Mouse (Mus musculus) common myeloid progenitor, adult 5-6 weeks (primary cell): ENCODE results near the gene Vegfb. TPM values are rescaled to one million over a fixed set of nuclear protein-coding genes. Genes with fewer than 3 reads are reported as not detected.
A peak's percentile ranks its signal among the peaks of the same experiment; 100 is the strongest.

Experiments
- ATAC-seq: replicated peaks from 2 replicates; pipeline ENCODE4 v1.8.0; 2016; ENCODE audit warnings: low read depth, mild to moderate bottlenecking, moderate TSS enrichment, inconsistent platforms; ENCODE audit not compliant: poor library complexity, severe bottlenecking
- total RNA-seq: library from RNA; stranded (forward); fragments of 200-1000, 187-1606 nt; gene quantifications from 2 replicates; pipeline ENCODE4 v1.2.3, GENCODE M21; 2017

Gene Vegfb
- total RNA-seq, 1 experiment from 2014 or later: 16.6 TPM

GRCm38 (mm10) chr19:6974211-6975205, 12.9 kb downstream of the Vegfb start, which contains the start of gene Ppp1r14b:
Gene Ppp1r14b (plus strand): TSS chr19:6974968.
- peak; percentile 69 for ATAC-seq

- no peak for ATAC-seq
Measured at GRCm38 (mm10) chr19:6973581-6974190, 13.8 kb downstream of the Vegfb start.

DNA sequence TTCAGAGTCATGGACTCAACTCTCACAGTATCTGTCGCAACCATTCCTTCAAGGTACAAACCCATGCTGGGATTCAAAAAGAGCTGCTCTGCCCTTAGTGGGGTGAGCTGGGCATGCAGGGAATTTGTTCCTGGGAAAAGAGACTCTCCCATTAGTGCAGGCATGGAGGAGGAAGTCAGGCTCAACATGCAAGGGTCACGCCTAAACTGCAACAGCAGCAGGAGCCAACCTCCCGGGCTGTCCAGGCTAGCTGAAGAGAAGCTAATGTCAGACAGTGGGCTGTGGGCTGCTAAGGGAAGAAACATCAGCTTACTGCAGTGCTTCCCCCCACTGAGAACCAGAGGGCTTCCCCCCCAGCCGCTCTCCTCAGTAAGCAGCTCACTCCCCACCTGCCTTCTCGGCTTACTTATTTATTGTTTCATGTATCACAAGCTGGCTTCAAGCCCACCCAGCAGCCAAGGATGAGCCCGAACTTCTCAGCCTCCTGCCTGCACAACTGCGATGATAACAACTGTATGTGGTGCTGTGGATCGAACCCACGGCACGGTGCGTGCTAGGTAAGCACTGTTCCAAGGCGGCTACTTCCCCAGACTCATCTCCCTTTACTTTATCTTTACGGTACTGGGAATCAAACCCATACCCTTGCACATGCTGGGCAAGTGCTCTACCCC, 15.1 kb downstream of the Vegfb start:
- no peak for ATAC-seq

- ATAC-seq: no peak
Measured at GRCm38 (mm10) chr19:6971644-6972043, 15.8 kb downstream of the Vegfb start.

- ATAC-seq: no peak
Measured at GRCm38 (mm10) chr19:6970460-6971085, 16.9 kb downstream of the Vegfb start.

DNA sequence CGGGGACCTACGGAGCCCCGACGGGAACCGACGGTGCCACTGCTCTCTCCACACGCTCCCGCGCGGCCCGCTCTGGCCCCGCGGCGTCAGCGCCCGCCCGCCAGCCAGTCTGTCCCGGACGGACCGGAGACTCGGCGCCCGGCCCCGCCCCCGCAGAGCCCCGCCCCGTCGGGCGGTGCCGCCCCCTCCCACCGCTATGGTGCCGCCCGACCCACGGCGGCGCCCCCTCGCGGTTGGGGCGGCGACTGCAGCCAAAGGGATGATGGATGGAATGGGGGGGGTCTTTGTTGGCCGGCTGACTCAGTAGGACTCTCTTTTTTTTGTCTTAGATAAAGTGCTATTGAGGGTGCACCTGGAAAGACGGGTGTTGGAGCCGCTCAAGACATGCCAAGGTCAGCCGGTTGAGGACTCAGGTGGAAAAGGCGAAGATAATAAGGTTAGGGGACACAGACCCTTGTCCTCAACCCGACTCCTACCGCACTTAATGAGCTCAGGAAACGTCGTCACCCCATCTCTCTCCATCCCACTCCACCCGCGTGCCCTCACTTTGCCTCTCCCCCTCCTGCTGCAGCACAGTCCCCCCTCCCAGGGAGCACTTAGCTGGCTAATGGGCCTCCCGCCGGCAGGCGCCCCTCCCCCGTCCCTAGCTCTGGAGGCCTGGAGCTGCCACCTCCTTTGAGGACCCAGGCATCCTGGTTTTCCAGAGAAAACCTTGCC, 17.6 kb downstream of the Vegfb start:
- peak; percentile 40; the same call in 1 of the 2 replicates for ATAC-seq

DNA sequence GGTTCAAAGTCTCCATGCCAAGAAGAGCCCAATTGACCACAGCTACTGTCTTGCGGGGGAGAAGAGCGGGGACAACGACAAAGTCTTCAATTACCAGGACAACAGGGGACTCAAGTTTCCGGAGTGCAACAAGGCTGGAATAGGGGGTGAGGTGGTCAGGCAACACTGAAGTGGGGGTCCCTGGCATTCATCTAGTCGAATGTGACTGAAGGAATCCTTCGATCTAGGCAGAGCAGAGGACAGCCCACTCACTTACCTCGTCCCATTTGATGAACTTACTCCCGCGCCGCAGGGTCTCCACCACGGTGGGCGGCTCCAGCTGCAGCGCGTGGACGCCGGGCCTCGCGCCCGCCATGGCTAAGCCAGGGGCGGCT, 18.2 kb downstream of the Vegfb start:
- ATAC-seq: no peak

DNA sequence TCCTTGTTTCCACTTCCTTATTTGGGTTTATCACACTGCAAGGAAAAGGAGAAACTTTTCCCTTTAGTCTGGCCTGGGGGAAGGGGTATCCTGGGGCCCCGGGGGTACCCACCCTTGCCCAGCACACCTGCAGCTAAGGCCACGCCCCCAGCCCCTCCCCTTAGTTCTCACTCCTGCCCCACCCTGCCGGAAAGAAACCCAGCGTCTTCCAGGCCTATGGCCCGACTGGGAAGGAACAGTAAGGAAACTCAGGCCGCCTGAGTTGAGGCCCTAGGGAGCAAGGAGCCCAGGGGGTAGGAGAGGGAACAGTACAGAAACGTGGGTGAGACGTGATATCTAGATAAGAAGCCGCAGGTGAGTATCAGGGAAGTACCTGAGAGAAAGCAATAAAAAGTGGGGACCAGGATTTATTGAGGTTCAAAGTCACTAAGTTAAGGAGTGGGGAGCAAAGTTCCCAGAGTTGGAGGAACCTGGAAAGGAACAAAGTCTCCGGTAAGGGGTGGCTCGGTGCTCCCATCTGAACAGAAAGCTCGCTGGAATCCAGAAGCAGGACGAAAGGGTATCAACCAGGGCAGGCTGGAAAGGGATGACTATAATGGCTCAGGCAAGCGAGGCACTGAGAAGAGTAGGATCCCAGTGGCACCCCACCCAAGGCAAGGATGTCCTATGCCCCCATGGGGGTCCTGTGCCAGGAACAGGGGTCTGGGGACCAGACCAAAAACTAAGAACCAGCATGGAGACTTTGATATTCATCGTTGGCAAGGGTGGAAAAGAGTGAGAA, 18.8 kb downstream of the Vegfb start:
- no peak for ATAC-seq

- ATAC-seq: no peak
Measured at GRCm38 (mm10) chr19:6956461-6956860, 31.0 kb downstream of the Vegfb start.

DNA sequence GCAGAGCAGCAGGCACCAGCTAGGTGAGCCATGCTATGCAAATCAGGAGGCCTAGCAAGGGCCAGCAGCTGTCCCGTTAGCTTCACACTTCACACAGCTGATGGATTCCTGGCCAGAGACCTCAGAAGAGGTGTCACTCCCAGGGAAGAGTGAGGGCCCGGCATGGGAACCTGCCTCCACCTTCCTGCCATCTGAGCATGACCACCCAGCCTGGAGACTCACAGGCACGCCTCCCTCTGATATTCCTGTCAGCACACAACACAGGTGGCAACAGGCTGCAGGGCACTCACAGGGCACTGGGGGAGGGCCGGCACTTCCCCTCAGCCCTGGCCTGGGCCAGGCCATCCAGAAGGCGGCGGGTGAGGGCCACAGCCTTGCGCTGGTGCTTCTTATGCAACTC, 32.0 kb downstream of the Vegfb start:
- ATAC-seq: no peak

- no peak for ATAC-seq
Measured at GRCm38 (mm10) chr19:6954046-6954445, 33.4 kb downstream of the Vegfb start.

DNA sequence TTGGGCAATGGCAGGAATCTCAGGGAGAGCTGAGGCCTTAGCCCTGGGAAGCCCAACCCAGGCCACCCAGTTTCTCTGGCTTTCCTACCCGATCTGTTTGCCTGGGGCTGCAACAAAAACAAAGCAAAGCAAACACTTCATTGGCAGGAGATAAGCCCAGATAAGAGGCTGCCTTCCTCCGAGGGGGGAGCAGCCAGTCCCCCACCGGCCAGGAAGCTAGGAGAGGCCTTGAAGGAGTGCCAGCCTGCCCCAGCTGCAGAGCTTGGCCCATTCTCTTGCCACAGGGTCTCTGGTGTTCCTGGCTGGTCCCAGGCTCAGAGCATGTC, 34.8 kb downstream of the Vegfb start:
- ATAC-seq: no peak

DNA sequence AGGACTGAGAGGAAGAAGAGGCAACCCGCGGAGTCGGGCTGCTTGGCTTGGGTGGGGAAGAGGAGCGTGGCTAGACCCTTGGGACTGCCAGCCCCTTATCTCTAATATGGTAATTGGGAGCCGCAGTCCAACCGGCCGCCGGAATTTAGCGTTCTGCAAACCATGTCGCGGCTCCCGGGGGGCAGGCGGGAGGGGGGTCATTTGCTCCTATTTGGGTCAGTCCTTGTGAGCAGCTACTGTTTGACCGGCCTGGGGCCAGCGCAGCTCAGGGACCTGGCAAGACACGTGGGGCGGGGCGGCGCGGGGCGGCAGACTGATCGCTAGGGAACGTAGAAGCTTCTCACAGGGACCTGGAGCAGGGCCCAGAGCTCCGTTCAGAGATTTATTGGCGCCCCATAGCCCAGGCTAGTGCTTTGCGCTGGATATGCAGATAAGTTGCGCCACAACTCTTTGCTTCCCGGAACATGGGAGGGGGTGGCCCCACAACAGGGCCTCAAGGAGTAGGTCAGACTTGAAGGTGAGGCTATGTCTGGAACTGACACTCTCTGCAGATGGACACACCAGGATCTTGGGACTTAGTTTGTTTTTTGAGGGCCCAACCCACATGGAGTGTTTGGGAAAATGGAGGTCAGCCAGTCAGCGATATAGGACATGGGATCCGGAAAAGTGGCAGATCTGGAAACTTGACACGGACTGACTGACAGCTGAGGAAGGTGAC, 35.3 kb downstream of the Vegfb start:
- ATAC-seq: peak; percentile 24

GRCm38 (mm10) chr19:6951381-6951968, 36.0 kb downstream of the Vegfb start:
- ATAC-seq: peak; percentile 81

- 0 out of 2 replicates have a peak, but pooled peaks have one; percentile 14 for ATAC-seq
Measured at GRCm38 (mm10) chr19:6950613-6951153, 36.8 kb downstream of the Vegfb start.

DNA sequence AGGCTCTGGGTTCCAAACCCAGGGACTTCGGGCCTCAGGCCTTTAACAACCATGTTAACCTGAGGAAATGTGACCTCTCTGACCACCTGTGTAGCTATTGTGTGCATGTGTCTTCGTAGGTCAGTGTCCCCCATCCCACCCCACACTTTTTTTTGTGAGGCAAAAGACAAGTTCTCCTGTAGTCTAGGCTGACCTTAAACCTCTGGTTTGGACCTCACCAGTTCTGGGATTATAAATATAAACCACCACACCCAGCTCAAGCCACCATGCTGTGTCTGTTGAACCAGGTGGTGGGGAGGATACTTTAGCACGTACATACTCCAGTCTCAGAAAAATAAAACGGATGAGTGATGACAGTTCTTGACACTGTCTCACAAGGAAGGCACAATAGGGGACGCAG, 37.5 kb downstream of the Vegfb start:
- no peak for ATAC-seq

GRCm38 (mm10) chr19:6949532-6949931, 37.9 kb downstream of the Vegfb start:
- no peak for ATAC-seq

- ATAC-seq: no peak
Measured at GRCm38 (mm10) chr19:6948186-6948585, 39.3 kb downstream of the Vegfb start.
